Mouse (Mus musculus): Measurements from ENCODE around the gene Ddx56. TPM values are rescaled to one million over a fixed set of nuclear protein-coding genes. Genes with fewer than 3 reads are reported as not detected.
"Not testable (repeated sequence)": the region's sequence is repeated elsewhere in the genome, so short reads cannot be mapped to it uniquely, and the experiment has no call there.

Ddx56 gene
- total RNA-seq, 2 experiments from 2014 or later = 22.1 to 25.0 TPM

- peak; percentile 53 to 83 for DNase-seq
Measured at GRCm38 (mm10) chr11:6261434-6262082, 6.0 kb downstream of the Ddx56 start.

GRCm38 (mm10) chr11:6259413-6259812, 8.2 kb downstream of the Ddx56 start:
- no peak for DNase-seq

GRCm38 (mm10) chr11:6256490-6257072, 11.0 kb downstream of the Ddx56 start:
- DNase-seq = no peak

GRCm38 (mm10) chr11:6254602-6255001, 13.0 kb downstream of the Ddx56 start:
- not testable (repeated sequence) for DNase-seq

- DNase-seq = no peak
Measured at GRCm38 (mm10) chr11:6252824-6253223, 14.7 kb downstream of the Ddx56 start.

GRCm38 (mm10) chr11:6252248-6252647, 15.3 kb downstream of the Ddx56 start:
- no peak for DNase-seq

- DNase-seq = no peak
Measured at GRCm38 (mm10) chr11:6244707-6245106, 22.9 kb downstream of the Ddx56 start.

GRCm38 (mm10) chr11:6233025-6233424, 34.5 kb downstream of the Ddx56 start:
- no peak for DNase-seq

GRCm38 (mm10) chr11:6230012-6230411, 37.6 kb downstream of the Ddx56 start, which contains the start of gene Npc1l1:
Npc1l1 (minus strand) TSS chr11:6230143.
- no peak for DNase-seq

- no peak for DNase-seq
Measured at GRCm38 (mm10) chr11:6224541-6225229, 42.9 kb downstream of the Ddx56 start.

- no peak for DNase-seq
Measured at GRCm38 (mm10) chr11:6222187-6222586, 45.4 kb downstream of the Ddx56 start.

- no peak for DNase-seq
Measured at GRCm38 (mm10) chr11:6219967-6220366, 47.6 kb downstream of the Ddx56 start.

- DNase-seq = no peak
Measured at GRCm38 (mm10) chr11:6218189-6218896, 49.2 kb downstream of the Ddx56 start.

GRCm38 (mm10) chr11:6216834-6217233, 50.7 kb downstream of the Ddx56 start:
- no peak for DNase-seq

Other genes with a start within 250 kb of the Ddx56 start
- gene Camk2b, start 201.4 kb downstream of the Ddx56 start, total RNA-seq (2021) = 1 to 10 TPM; 7.2 to 8.1 TPM
- not detected for gene A730071L15Rik, start 67.7 kb downstream of the Ddx56 start, total RNA-seq (2021)
- 10 to 100 TPM; 64.2 to 67.1 TPM for gene Nudcd3, start 67.4 kb downstream of the Ddx56 start, total RNA-seq (2021)
- not detected for gene Npc1l1, start 37.6 kb downstream of the Ddx56 start, total RNA-seq (2021)
- gene Tmed4, start 7.1 kb upstream of the Ddx56 start, total RNA-seq (2021) = 100 to 1,000 TPM in 1 of 2 experiments, 10 to 100 TPM in 1; 98.8 to 112 TPM
- 1,000 to 10,000 TPM; 1,837 to 1,914 TPM for gene Ogdh, start 23.9 kb upstream of the Ddx56 start, total RNA-seq (2021)
- gene Zmiz2, start 121.3 kb upstream of the Ddx56 start, total RNA-seq (2021) = 10 to 100 TPM; 33.8 to 37.0 TPM
- gene Ppia, start 147.7 kb upstream of the Ddx56 start, total RNA-seq (2021) = 100 to 1,000 TPM; 304 to 366 TPM
- 10 to 100 TPM; 71.4 to 86.8 TPM for gene H2afv, start 176.7 kb upstream of the Ddx56 start, total RNA-seq (2021)
- 10 to 100 TPM; 29.5 to 31.0 TPM for gene Purb, start 208.1 kb upstream of the Ddx56 start, total RNA-seq (2021)